In genomic region chr3:93547099-93547648, GRCm38 (mm10) we compare ENCODE assay signal across 8 mouse cellular contexts. TPM values are rescaled to one million over a fixed set of nuclear protein-coding genes. Genes with fewer than 3 reads are reported as not detected.
DNase-seq lines count a peak whose midpoint lies in the region; ATAC-seq lines count a peak whose summit lies in the region.
"Had no signal": no experiment of that assay in that cellular context is flagged by ENCODE, and none has a peak within 500 bp of the region (broad histone marks: within the 10 kb centered on the region; RNA-seq: fewer than 3 reads in every experiment).

No protein-coding gene starts in this region.

- H3K9ac ChIP-seq in midbrain, embryonic 14.5 days (replicated peaks; ENCODE audit: low read length), result no peak overlapping the region

- no peak overlapping the region for H3K27ac ChIP-seq in midbrain, embryonic 14.5 days (replicated peaks; ENCODE audit: low read depth, low read length)

- ATAC-seq in midbrain, embryonic 14.5 days (ENCODE audit: low FRiP score, low TSS enrichment), result peak; percentile 27; the same call in 1 of the 2 replicates

- intact Hi-C loops in left cerebral cortex, postnatal 4 days (cut with DNase I), result loop anchor here (5.0 kb wide), 1 partner anchor 60 kb away; no protein-coding TSS in a partner anchor

- H3K9me3 ChIP-seq in midbrain, embryonic 14.5 days (ENCODE audit: control insufficient read depth, low read length), result no peaks in the 10 kb centered on the region
- H3K9me3 ChIP-seq: megakaryocyte, embryonic 14.5 days had no signal

- H3K27me3 ChIP-seq in midbrain, embryonic 14.5 days (ENCODE audit: control insufficient read depth, insufficient read depth, low read length), result no peaks in the 10 kb centered on the region

- no peaks in the 10 kb centered on the region for H3K4me1 ChIP-seq in midbrain, embryonic 14.5 days (ENCODE audit: control insufficient read depth, insufficient read depth, low read length)

- whole genome bisulfite sequencing in midbrain, embryonic 14.5 days, result 34% methylated on average over 7 of the region's 7 CpGs

- no peak overlapping the region for H3K4me3 ChIP-seq in midbrain, embryonic 14.5 days (replicated peaks; ENCODE audit: low read depth, low read length)
- H3K4me3 ChIP-seq: megakaryocyte, embryonic 14.5 days had no signal

- H3K4me2 ChIP-seq in midbrain, embryonic 14.5 days (ENCODE audit: low read length), result no peak overlapping the region

- no peaks in the 10 kb centered on the region for H3K36me3 ChIP-seq in midbrain, embryonic 14.5 days (ENCODE audit: control insufficient read depth, insufficient read depth, low read length)

- DNase-seq in T-cell, adult 2 months (ENCODE audit: low spot score), result peak; percentile 78
- DNase-seq in cerebellum, postnatal 14 days, result peak; percentile 81 to 91
- DNase-seq in gastrocnemius, adult 18-20 months (ENCODE audit: low spot score), result peak; percentile 88
- peak; percentile 85 for DNase-seq in kidney, adult 11 months
- DNase-seq in left cerebral cortex, postnatal 4 days, result peak; percentile 81
- DNase-seq in midbrain, embryonic 14.5 days, result peak; percentile 86
- DNase-seq in spleen, adult 12 weeks (ENCODE audit: low spot score), result peak; percentile 62

RNA-seq across cellular contexts. Expression of gene S100a10, which starts 7.7 kb away (rescaled TPM):
- total RNA-seq in gastrocnemius, adult 18-20 months (2021), result 10 to 100 TPM; 42.2 to 48.1 TPM
- 100 to 1,000 TPM in 1 of 2 experiments, 10 to 100 TPM in 1; 94.7 to 100 TPM for total RNA-seq in left cerebral cortex, postnatal 4 days (2021)
- polyA plus RNA-seq in midbrain, embryonic 14.5 days (2014; fragmentation: Nextera tagmentation; extraction: Ambion mirVana), result 67.9 and 86.5 TPM in 2 replicates

RNA-seq across cellular contexts. Expression of gene S100a11, which starts 26.9 kb away (rescaled TPM):
- 10 to 100 TPM; 27.1 to 50.4 TPM for total RNA-seq in gastrocnemius, adult 18-20 months (2021)
- 10 to 100 TPM; 33.3 to 35.2 TPM for total RNA-seq in left cerebral cortex, postnatal 4 days (2021)
- polyA plus RNA-seq in midbrain, embryonic 14.5 days (2014; fragmentation: Nextera tagmentation; extraction: Ambion mirVana), result 94.0 and 157 TPM in 2 replicates
